In the genomic region with DNA sequence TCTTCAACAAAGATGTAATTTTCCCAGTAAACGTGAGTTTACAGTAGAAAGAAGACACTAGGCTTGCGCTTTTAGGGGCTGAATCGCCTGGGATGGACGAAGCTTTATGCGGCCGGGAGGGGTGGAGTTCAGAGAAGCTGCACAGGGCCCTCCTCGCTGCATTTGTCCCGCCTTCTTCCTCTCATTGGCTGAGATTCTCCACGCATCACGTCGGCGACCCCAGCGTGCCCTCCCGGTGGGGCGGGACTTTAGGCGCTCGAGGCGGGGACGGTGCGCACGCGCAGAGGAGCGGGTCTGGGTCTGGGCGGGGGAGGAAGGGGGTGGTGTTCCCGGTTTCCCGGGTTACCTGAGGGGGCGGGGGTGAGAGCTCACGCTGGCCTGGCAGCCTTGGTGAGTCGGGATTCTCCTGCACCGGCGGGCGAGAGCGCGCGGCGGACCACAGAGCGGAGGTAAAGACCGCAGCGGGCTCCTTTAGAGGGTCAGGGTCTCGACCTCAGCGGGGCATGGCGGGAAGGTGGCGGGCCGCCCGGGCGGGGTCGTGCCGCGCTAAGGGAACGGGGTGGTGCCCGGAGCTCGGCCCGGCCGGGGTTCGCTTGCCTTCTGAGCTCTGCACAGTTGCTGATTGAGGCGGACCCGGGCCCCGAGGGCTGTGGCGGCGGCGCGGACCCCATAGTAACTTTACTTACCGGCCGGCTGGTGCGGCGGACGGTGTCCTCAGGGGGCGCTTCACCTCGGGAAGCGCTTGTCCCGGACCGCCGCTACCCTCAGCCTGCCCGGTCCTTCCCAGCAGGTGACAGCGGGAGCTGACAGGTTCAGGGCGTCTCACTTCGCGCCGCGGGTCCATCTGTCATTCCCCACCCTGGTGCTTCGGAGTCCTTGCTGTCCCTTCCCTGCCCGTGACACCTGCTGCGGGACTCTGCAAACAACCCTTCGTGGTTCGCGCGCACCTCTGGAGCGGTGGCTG, we compare ENCODE assay signal across 7 mouse cellular contexts. TPM values are rescaled to one million over a fixed set of nuclear protein-coding genes. Genes with fewer than 3 reads are reported as not detected.
DNase-seq lines count a peak whose midpoint lies in the region; ATAC-seq lines count a peak whose summit lies in the region.

A gene (plus strand): TSS at position 350 of the 964 bp plus-strand sequence.

- peak within 1 kb of the TSS; percentile 81 for H3K9ac ChIP-seq in midbrain, embryonic 13.5 days (replicated peaks)

- no peaks in the 10 kb centered on the region for H3K9me3 ChIP-seq in limb, embryonic 10.5 days (replicated peaks)
- no peaks in the 10 kb centered on the region for H3K9me3 ChIP-seq in midbrain, embryonic 13.5 days

- H3K4me2 ChIP-seq in midbrain, embryonic 13.5 days (replicated peaks) = peak within 1 kb of the TSS; percentile 82

- peak within 1 kb of the TSS; percentile 86 for H3K27ac ChIP-seq in limb, embryonic 10.5 days
- H3K27ac ChIP-seq in midbrain, embryonic 13.5 days = peak within 1 kb of the TSS; percentile 77

- under 1% methylated on average over 87 of the region's 88 CpGs for WGBS in limb, embryonic 10.5 days
- WGBS in midbrain, embryonic 13.5 days = under 1% methylated on average over 78 of the region's 88 CpGs

- peaks cover 5% of the 10 kb centered on the region; the same call in 1 of the 2 replicates for H3K4me1 ChIP-seq in limb, embryonic 10.5 days
- peaks cover 15% of the 10 kb centered on the region for H3K4me1 ChIP-seq in midbrain, embryonic 13.5 days (replicated peaks)

- peak; percentile 92 for ATAC-seq in granulocyte monocyte progenitor cell, adult 5-6 weeks (replicated peaks; ENCODE audit: poor library complexity, severe bottlenecking)
- ATAC-seq in midbrain, embryonic 13.5 days = peak; percentile 99

- peak within 1 kb of the TSS; percentile 85 for H3K4me3 ChIP-seq in limb, embryonic 10.5 days
- H3K4me3 ChIP-seq in midbrain, embryonic 13.5 days (replicated peaks) = peak within 1 kb of the TSS; percentile 84

- H3K36me3 ChIP-seq in limb, embryonic 10.5 days = no peaks in the 10 kb centered on the region
- H3K36me3 ChIP-seq in midbrain, embryonic 13.5 days = no peaks in the 10 kb centered on the region

- H3K27me3 ChIP-seq in limb, embryonic 10.5 days (ENCODE audit: low read depth, poor library complexity, severe bottlenecking) = no peaks in the 10 kb centered on the region; the same call in 1 of the 2 replicates
- no peaks in the 10 kb centered on the region for H3K27me3 ChIP-seq in midbrain, embryonic 13.5 days

- peak; percentile 98 for DNase-seq in adrenal gland, adult 8-10 months
- DNase-seq in embryo, embryonic 9.5 days (ENCODE audit: extremely low spot score) = peak; percentile 99
- DNase-seq in kidney, adult 11 months = peak; percentile 98
- DNase-seq in limb, embryonic 10.5 days (ENCODE audit: low spot score) = peak; percentile 99
- DNase-seq in spleen, adult 12 weeks (ENCODE audit: low spot score) = peak; percentile 93

RNA-seq across cellular contexts. Expression of the gene that starts here (rescaled TPM):
- total RNA-seq in adrenal gland, adult 8-10 months (2022) = 10 to 100 TPM; 30.0 to 50.5 (median 40.1) TPM
- total RNA-seq in granulocyte monocyte progenitor cell, adult 5-6 weeks (2014; fragmentation: Nextera tagmentation) = 68.7 and 69.9 TPM in 2 replicates
- 77.8 and 90.0 TPM in 2 replicates for total RNA-seq in granulocyte monocyte progenitor cell, adult 5-6 weeks (2017)
- 2.3 TPM in 2 replicates for polyA plus RNA-seq in limb, embryonic 10.5 days (2016; fragmentation: Nextera tagmentation; extraction: Ambion mirVana)
- 4.5 and 4.8 TPM in 2 replicates for polyA plus RNA-seq in midbrain, embryonic 13.5 days (2015; fragmentation: Nextera tagmentation; extraction: Ambion mirVana)

Comparison
In these comparisons a context has a peak if more than half of its experiments do, and no peak if none do; other contexts are left out.
1. Peak in every context shown above with its lines: DNase-seq, ATAC-seq, H3K4me3 ChIP-seq and H3K27ac ChIP-seq.